Mouse (Mus musculus) thymus, postnatal 10 days (tissue): ENCODE data around the gene St6galnac4.

Experiments used
- DNase-seq, 2 experiments: peaks; one replicate each; pipeline ENCODE4 v3.0.0; 2021; ENCODE audit warnings: low spot score in 2 of 2

The St6galnac4 gene

DNA sequence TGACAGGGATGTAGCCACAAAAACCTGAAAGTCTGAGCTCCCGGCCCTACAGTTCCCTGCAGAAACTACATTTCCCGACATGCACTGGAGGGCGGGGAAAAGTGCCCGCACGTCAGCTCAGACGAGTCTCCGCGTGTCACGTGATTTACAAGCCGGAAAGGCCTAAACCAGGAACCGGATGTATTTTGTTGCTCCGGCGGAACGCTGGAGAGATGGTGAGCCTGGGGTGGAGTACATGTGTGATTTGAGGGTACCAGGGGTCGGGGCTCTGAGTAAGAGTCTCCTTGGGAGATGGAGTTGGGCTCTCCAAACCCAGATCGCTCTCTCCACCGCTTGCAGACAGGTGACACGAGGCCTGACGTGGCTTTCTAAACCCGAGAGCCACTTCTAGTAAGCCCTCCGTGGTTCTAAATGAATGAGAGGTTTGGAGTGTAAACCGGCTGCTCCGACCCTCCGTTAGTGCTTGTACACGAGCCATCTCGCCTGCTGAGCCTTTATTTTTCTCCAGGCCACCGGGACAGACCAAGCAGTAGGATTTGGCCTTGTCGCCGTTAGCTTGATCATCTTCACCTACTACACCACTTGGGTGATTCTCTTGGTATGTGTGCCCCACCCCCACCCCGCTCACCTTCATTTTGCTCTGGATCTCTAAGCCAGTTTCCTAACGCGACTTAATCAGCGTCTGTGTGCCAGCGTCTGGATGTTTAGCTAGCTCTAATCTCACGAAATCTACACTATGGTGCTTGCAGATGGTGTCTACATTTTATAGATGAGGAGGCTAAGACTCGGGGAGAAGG, 16.0 kb upstream of the St6galnac4 start, which contains the start of gene Dpm2:
TSS of gene Dpm2 (plus strand) at position 161 of the 797 bp plus-strand sequence.
- peak; percentile 87 to 88 for DNase-seq

DNA sequence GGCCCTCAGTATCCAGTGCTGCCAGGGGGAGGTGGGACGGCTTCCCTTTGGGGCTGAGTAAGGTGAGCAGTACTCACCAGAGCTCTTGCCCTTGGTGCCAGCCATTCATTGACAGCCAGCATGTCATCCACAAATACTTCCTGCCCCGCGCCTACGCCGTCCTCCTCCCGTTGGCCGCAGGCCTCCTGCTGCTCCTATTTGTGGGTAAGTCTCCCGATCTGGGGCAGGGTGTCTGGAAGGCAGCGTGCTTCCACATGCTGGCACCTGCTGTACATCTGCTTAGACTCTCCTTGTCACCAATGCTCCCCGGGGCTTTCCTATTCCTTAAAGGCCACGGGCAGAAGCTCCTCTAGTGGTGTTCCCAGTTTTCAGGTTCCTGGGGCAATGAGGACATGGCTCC, 14.7 kb upstream of the St6galnac4 start:
- DNase-seq = no peak

DNA sequence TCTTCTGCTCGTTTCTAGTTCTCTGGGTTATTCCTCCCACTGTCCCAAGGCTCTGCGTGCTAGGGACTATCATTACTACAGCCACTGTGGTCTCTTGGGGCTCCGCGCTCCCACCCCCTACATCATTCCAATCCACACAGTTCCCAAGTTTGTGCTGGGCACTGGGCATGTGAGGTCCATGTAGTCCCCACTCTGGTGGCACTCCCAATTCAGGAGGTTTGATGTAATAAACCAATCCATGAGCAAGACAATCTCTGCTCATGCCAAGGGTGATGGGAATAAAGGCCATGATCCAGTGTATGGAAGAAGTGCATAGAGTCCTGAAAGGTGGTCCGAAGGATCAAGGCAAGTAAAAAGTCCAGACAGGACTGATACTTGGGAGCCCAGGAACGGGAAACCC, 12.4 kb upstream of the St6galnac4 start, which contains the start of gene Pip5kl1:
TSS of gene Pip5kl1 (plus strand) at position 301 of the 400 bp plus-strand sequence.
- DNase-seq = no peak

DNA sequence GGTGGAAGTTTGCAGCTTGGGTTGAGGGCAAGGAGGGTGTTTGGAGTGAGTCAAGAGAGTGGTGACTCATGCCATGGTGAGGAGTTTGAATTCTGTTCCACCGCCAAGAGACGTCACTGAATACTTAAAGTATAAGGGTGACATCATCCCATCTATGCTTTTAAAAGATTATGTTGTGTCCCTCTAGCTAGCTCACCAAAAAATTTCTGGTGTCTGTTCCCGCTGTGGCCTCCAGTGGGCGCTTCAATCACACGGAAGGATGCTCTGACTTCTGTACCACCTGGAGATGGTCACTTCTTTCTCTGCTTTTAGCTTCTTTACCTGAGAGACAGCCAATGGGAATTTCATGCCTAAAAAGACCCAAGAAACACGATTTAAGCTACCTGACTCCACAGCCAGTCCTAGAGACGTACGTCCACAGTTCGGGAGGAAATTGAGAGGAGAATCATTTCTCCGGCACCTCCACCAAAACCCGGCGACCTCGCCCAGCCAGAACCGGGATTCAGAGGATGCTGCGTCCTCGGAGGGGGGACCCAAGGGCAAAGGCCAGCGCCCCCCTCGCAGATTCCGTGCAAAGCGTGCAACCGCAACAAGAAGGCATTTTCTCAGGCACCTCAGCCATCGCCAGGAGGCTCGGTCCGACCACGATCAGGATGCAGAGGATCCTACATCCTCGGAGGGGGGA, 11.9 kb upstream of the St6galnac4 start:
- DNase-seq = peak; percentile 33 to 59

DNA sequence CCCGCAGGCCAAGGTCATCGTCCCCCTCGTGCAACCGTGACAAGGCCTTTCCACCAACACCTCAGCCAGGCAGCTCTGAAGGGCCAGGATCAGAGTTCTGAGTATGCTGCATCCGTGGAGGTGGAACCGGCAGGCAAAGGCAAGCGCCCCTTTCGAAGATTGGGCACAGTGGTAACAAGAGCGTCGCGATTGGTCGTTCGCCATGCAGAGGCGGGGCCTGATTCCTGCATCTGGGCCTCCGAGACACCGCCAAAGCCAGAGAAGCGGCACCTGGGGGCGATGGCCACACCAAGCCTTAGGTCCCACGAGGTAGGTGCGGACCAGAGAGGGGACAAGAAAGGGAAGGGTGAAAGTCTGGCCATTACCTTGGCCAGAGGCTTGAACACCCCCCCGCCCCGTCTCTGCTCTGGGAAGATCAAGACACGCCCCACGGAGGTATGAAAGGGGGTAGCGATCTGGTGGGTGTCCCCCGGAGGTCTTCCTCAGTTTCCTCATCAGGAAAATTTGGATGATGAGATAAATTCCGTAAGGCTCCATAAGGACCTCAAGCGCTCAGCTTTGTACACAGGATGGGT, 11.2 kb upstream of the St6galnac4 start, which contains the start of gene 9430097D07Rik:
TSS of gene 9430097D07Rik (minus strand) at position 99 of the 575 bp plus-strand sequence.
- peak; percentile 47 to 62 for DNase-seq

DNA sequence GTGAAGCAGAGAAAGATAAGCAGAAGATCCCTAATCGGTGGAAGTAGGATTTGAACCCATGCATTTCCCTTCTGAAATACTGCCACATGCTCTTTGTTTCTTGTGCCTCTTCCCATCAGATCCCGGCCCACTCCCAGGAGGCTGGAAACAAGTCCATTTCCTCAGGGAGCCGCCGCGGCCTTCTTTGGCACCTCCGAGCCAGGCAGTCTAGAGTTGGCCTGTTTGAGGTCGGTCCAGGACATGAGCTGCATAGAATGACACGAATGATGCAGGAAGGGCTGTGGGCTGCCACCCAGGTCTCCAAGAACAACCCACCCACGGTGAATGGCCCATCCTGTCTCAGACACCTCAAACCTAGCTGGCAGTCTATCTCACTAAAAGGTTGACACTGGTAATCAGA, 10.4 kb upstream of the St6galnac4 start:
- no peak for DNase-seq

GRCm38 (mm10) chr2:32578146-32579046, 8.5 kb upstream of the St6galnac4 start:
- no peak for DNase-seq

GRCm38 (mm10) chr2:32581450-32582095, 5.3 kb upstream of the St6galnac4 start:
- DNase-seq = no peak

DNA sequence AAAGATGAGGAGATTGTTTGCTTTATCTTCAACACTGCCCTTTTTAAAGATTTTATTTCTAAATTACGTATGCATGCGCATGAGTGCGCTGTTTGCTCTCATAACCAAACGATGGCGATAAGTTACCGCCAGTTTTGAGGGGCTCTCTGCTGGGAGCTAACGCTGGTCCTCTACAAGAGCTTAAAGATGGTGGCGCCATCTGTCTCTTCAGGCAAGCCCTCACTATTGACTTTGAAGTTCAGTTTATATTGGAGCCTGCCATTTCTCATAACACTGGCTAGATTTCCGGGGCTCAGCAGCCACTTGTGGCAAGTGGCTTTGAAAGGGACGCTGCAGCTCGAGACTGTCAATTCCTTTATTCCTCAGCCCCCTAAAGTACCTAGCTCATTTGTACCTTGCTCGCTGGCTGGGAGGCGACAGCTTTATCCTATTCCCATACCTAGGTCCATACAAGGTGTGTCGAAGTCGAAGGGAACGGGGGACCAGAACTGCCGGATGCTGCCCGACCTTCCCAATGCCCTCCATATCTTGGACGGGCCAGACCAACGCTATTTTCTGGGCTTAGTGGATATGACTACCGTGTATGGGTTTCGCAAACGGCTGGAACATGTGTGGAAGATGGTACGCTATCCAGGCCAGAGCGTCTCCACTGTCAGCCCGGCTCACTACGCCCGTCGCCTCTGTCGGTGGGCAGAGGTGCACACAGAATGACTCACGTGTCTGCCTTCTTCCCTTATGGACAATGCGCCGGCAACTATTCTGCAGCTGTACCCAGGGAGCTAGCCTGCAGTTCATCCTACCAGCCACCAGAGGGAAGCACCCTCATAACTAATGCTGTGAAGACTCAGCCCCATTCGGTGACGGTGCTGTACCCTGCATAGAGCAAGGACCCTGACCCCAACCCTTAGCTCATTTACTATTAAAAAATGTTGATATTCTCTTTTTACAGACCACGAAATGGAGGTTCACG, 3.8 kb upstream of the St6galnac4 start:
- peak; percentile 68 to 85 for DNase-seq

DNA sequence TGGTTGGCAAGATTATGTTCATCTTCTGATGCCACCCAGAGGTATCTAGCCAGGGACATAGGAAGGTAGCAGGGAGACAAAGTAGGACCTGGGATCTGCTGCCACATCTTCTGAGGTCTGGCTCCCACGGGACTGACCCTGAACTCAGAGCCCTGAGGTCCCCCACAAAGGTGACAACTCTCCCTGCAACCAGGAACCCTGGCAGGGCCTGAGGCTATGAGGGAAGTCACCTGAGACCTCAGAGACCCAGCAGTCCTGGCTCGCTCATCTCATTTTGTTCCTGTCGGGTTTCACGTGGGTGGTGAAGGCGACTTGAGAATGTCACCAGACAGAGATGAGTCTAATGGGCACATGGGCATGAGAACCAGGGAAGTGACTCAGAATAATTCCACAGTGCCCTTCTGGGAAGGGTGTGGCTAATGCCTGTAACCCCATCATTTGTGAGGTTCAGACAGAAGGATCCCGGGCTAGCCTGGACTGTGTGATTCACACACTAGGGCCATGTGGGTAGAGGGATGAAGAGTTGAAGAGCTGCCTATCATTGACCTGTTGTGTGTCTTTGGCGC, 1.7 kb upstream of the St6galnac4 start:
- DNase-seq = no peak

DNA sequence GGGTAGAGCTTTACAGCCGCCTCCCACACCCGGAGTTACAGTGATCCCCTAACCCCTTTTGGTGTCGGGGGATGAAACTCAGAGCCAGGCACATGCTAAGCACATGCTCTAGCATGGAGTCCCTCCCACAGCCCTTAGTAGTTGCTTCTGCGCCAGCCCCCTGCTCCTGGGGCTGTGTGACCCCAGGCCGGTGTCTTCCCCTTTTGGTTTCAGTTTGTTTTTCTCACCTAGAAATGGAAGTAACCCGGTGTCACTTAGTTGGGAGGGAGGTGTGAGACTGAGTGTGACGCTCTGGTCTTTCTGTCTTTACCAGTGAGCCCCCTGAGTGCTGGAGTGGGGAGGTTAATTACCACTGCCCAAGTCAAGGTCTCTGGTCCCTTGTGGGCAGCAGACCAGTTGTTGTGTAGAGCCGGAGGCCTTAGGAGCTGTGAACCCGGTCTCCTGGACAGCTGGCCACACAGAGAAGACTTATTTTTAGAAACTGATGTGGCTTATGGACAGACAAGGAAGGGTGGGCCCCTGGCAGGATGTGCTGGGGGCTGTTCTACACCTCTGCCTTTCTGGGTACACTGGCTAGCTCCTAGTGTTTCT, 931 bp downstream of the St6galnac4 start:
- no peak for DNase-seq

DNA sequence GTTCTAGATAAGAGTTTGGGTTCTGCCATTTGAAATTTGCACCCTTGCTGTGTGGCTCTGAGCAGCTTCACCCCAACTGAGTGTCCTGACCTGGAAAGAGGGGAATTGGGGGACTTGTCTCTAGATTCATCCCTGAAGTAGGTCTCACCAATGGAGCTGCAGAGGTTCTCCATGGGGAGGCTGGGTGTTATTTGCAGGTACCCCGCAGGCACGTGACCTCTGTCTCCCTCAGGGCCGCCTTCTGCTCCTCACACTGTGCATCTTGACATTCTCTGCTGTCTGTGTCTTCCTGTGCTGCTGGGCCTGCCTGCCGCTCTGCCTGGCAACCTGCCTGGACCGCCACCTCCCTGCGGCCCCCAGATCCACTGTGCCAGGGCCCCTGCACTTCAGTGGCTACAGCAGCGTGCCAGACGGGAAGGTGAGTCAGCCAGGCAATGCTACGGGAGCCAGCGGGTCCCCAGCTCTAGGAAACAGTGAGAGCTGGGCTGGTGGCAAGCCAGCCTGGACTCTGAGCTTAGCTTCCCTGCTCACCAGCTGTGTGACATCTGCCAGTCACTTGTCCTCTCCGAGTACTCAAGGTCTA, 2.4 kb downstream of the St6galnac4 start:
- DNase-seq = no peak

DNA sequence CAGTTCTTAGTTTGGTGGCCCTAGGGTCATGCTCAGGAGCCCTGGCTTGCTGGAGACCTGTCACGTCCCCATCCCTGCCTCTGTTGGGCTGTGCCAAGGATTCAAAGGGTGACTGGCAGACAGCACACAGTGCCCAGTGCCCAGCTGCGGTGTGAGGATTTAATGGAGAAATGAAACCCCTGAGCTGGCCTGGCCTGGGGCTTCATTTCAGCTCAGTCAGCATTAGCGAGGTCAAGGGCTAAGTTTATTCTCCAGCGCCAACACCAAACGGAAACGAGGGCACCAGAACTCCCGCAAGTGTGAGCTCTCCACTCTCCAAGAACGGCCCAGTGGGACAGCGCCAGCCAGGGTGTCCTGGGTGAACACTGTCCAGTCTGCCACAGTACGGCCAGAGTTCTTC, 3.3 kb downstream of the St6galnac4 start:
- DNase-seq = no peak

- no peak for DNase-seq
These were observed 4.4 kb downstream of the St6galnac4 start for GRCm38 (mm10) chr2:32591249-32591648.

DNA sequence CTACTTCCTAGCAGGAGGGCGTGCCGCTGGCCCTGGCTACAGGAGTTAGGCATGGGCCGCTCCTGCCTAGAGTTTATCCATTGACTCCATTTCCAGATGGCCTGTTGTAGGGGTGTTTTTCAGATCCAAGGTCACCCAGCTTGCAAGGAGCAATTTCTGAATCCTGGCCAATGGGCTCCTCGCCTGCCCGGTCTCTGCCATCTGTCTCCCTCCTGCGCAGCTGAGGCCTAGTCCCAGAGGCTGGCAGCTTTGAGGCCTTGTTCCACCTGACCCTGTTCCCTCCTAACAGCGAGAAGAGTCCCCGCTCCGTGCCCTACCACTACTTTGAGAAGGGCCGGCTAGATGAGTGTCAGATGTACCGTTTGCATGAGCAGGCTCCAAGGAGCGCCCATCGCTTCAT, 9.8 kb downstream of the St6galnac4 start:
- DNase-seq = no peak

DNA sequence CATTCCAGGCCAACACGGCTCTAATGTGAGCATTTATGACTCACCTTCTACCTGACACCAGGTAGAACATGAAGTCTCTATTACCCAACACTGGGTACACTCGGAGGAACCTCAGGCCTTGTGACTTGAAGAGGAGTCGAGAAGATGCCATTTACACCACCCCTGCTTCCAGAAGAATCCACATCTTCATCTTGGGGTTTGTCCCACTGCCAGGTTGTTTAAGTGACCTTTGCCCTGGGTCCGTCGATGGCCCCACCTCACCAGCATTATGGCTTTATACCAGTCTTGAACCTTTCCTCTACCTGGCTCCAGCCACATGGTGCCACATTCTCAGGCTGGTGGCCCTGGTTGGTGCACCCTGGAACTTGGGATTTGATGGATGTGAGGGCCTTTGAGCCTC, 10.4 kb downstream of the St6galnac4 start:
- DNase-seq = no peak

GRCm38 (mm10) chr2:32597699-32598098, 10.8 kb downstream of the St6galnac4 start:
- no peak for DNase-seq

DNA sequence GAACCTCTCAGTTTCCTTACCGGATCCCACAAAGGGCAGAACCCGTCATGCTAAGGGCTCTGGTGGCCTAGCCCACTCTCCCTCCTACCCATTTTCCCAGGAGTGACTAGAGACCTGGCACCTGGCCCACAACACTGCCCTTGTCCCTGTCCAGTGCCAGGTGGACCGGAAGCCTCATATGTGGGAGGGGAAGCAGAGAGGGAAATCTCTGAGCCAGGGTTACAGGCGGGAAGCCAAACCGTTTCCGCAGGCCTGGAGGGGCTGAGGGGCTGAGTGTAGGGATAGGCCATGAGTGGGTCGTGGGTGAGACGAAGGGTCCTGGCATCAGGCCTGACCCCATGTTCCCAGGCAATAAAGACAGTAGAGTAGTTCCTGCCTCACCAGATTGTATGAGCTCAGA, 11.6 kb downstream of the St6galnac4 start:
- DNase-seq = no peak

DNA sequence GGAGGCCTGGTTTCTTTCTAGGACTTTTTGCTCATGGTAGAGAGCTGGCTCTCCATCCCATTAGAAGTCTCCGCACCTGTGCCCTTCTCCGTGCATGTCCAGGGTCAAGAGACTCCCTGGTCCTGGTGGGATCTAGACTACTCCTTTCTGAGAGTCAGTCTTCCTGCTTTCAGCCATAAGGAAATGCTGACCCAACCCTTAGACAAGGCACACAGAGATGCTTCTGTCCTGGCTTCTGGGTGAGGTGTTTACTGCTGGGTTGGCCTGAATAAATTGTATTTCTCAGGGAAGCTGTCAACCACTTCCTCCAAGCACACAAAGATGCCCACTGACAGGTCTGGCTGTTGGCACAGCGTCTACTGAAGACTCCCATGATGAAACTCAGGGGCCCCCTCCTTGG, 12.5 kb downstream of the St6galnac4 start, which contains the start of gene St6galnac6:
TSS of gene St6galnac6 (plus strand) at position 301 of the 400 bp plus-strand sequence.
- no peak for DNase-seq
